Mouse (Mus musculus) stomach, postnatal 0 days (tissue): ENCODE data around the gene Foxp1.

ENCODE experiments used
- CTCF ChIP-seq: IDR thresholded peaks from 2 replicates; pipeline ENCODE4 v1.5.1; 2016; ENCODE audit warnings: antibody characterized with exemption, low read depth, mild to moderate bottlenecking, moderate library complexity
- EP300 ChIP-seq: optimal IDR thresholded peaks from 2 replicates; pipeline ENCODE3; 2016; ENCODE audit warnings: antibody characterized with exemption

DNA sequence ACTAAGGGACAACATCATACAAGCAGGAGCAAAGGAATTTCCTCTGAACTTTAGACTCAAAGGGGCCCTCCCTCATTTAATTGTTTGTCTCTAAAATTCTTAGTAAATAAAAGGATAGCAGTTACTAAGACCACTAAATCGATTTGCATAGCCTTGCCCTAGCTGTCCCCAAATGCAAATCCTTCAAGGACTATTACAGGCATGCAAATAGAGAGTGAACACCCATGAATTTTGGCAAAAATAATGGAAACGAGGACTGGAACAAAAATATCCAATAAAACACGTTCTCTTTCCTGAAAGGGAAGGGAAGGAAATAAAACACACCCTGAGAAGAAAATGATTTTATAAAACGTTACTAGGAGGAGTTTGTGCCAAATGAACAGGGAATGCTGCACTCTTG, 390.7 kb downstream of the Foxp1 start:
- TF ChIP-seq CTCF (no peak), EP300 (no peak)
